In genomic region chr1:33892784-33893183, GRCm38 (mm10) we compare ENCODE assay signal across 8 mouse cellular contexts. TPM values are rescaled to one million over a fixed set of nuclear protein-coding genes. Genes with fewer than 3 reads are reported as not detected.
DNase-seq lines count a peak whose midpoint lies in the region; ATAC-seq and TF ChIP-seq lines count a peak whose summit lies in the region.

No protein-coding gene starts in this region.

- H3K27ac ChIP-seq in thymus, adult 2 months (ENCODE audit: control insufficient read depth, insufficient read depth, low read length) = no peak overlapping the region

- H3K4me3 ChIP-seq in thymus, adult 2 months (ENCODE audit: control insufficient read depth, insufficient read depth, low read length) = no peak overlapping the region

- peak; percentile 50; the same call in 1 of the 2 replicates for ATAC-seq in megakaryocyte progenitor cell, adult 5-6 weeks (replicated peaks; ENCODE audit: poor library complexity)

- intact Hi-C loops in heart, postnatal 10 days (cut with DNase I) = loop anchor here (1.0 to 5.0 kb wide), 2 partner anchors 72 to 220 kb away; no protein-coding TSS in a partner anchor
- intact Hi-C loops in heart, postnatal 25 days (cut with DNase I) = loop anchor here (1.0 to 5.0 kb wide), 2 partner anchors 72 to 275 kb away; no protein-coding TSS in a partner anchor

- no peaks in the 10 kb centered on the region; the same call in 1 of the 2 replicates for H3K27me3 ChIP-seq in thymus, adult 2 months (ENCODE audit: control insufficient read depth, insufficient read depth, low read length)

- WGBS in thymus, adult 2 months = 42% methylated on average over 10 of the region's 10 CpGs

- DNase-seq in heart, postnatal 10 days = peak; percentile 53 to 82
- no peak for DNase-seq in heart, postnatal 25 days (ENCODE audit: low spot score)
- peak; percentile 41 for DNase-seq in thymus, adult 2 months
- no peak for DNase-seq in thymus, adult 18-20 months
- peak; percentile 24 for DNase-seq in c-Kit-negative CD71-positive TER-119-positive erythroid progenitor cells, embryonic 14.5 days (ENCODE audit: low read depth, low spot score)
- DNase-seq in heart, postnatal 4 days = peak; percentile 73
- DNase-seq in yolk sac, embryonic 10.5 days (ENCODE audit: low spot score) = no peak

- no peaks in the 10 kb centered on the region for H3K4me1 ChIP-seq in thymus, adult 2 months (replicated peaks; ENCODE audit: control insufficient read depth, insufficient read depth, low read length)

- no peaks in the 10 kb centered on the region for H3K36me3 ChIP-seq in thymus, adult 2 months (ENCODE audit: control insufficient read depth, insufficient read depth, low read length)

- TF ChIP-seq POLR2A in thymus, adult 2 months (IDR thresholded peaks at IDR 0.05; ENCODE audit: control insufficient read depth, extremely low read depth, insufficient read depth, low read length, poor library complexity) = no peak

- TF ChIP-seq CTCF in thymus, adult 2 months (IDR thresholded peaks at IDR 0.05; ENCODE audit: borderline replicate concordance, control insufficient read depth, extremely low read depth, insufficient read depth, low read length, poor library complexity) = no peak

RNA-seq across cellular contexts. Expression of gene Bend6, which starts 14.8 kb away (rescaled TPM):
- 1 to 10 TPM; 3.2 to 4.1 TPM for total RNA-seq in heart, postnatal 10 days (2021)
- 1 to 10 TPM; 2.3 to 2.4 TPM for total RNA-seq in heart, postnatal 25 days (2021)
- polyA plus RNA-seq in thymus, adult 2 months (2012; rRNA removed) = 0.41 and 0.55 TPM in 2 replicates
- 1 to 10 TPM; 4.5 to 6.8 TPM for total RNA-seq in heart, postnatal 4 days (2021)
- total RNA-seq in megakaryocyte progenitor cell, adult 5-6 weeks (2015) = not detected in 2 replicates
- total RNA-seq in megakaryocyte progenitor cell, adult 5-6 weeks (2017) = not detected in 2 replicates

RNA-seq across cellular contexts. Expression of gene Dst, which starts 15.2 kb away (rescaled TPM):
- 100 to 1,000 TPM; 281 to 295 TPM for total RNA-seq in heart, postnatal 10 days (2021)
- 100 to 1,000 TPM; 338 to 369 TPM for total RNA-seq in heart, postnatal 25 days (2021)
- 23.1 and 24.2 TPM in 2 replicates for polyA plus RNA-seq in thymus, adult 2 months (2012; rRNA removed)
- total RNA-seq in heart, postnatal 4 days (2021) = 100 to 1,000 TPM; 238 TPM
- 0.51 and 3.2 TPM in 2 replicates for total RNA-seq in megakaryocyte progenitor cell, adult 5-6 weeks (2015)
- 1.3 and 5.4 TPM in 2 replicates for total RNA-seq in megakaryocyte progenitor cell, adult 5-6 weeks (2017)

Comparison
In these comparisons a context has a peak if more than half of its experiments do, and no peak if none do; other contexts are left out.
1. DNase-seq: peak in heart, postnatal 10 days (2 of 2), thymus, adult 2 months (single experiment), c-Kit-negative CD71-positive TER-119-positive erythroid progenitor cells, embryonic 14.5 days (single experiment) and heart, postnatal 4 days (single experiment); none in heart, postnatal 25 days (single experiment), thymus, adult 18-20 months (0 of 2) and yolk sac, embryonic 10.5 days (single experiment).
2. RNA of gene Dst, which starts 15.2 kb away (total RNA-seq): 338 to 369 TPM in heart, postnatal 25 days, 281 to 295 TPM in heart, postnatal 10 days and 238 TPM in heart, postnatal 4 days; 0.51 to 5.4 TPM in megakaryocyte progenitor cell, adult 5-6 weeks; every median in the first group is over 10 times any median in the second.